Mouse (Mus musculus): ENCODE results near the gene Myo18a. TPM values are rescaled to one million over a fixed set of nuclear protein-coding genes. Genes with fewer than 3 reads are reported as not detected.
A peak's percentile ranks its signal among the peaks of the same experiment; 100 is the strongest.

Myo18a gene
- total RNA-seq, 2 experiments from 2014 or later = 21.5 to 69.7 TPM

- ATAC-seq (ENCODE audit: poor library complexity, severe bottlenecking) = no peak
Observed at GRCm38 (mm10) chr11:77860947-77861346, 97.9 kb downstream of the Myo18a start.

DNA sequence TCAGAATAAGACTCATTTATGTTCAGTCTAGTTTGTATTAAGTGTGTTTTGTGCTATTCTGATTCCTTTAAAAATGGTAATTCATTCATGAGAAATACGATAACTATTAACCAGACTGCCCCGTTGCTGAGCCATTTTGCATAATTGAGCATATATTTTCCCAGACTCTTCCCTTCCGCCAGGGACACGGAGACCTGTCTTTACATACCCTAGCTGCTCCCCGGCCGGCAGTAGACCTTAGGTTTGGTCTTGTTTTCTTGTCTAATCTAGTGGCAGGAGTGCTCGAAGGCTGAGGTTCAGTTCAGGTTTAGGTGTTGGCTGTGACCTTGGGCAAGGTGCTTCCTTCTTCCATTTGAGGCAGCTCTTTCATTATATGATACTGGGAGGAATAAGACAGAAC, 99.8 kb downstream of the Myo18a start:
- ATAC-seq (ENCODE audit: poor library complexity, severe bottlenecking) = no peak

DNA sequence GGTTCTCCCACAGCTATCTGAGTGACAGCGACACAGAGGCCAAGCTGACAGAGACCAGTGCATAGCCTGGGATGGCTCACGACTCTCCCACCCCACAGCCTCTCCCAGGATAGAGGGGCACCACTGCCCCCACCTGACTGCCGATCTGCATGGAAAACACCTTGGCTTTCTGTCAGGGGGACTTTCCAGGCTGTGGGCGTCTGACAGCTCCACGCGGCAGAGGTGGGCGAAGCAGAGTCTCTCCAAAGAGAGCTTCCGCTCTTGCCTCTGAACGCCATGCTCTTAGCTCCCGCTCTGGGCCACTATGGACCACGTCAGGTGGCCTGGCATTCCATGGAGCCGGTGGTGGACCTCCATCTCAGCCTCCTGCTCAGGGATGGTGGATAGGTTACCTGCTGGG, 101.7 kb downstream of the Myo18a start:
- ATAC-seq (ENCODE audit: poor library complexity, severe bottlenecking) = no peak

DNA sequence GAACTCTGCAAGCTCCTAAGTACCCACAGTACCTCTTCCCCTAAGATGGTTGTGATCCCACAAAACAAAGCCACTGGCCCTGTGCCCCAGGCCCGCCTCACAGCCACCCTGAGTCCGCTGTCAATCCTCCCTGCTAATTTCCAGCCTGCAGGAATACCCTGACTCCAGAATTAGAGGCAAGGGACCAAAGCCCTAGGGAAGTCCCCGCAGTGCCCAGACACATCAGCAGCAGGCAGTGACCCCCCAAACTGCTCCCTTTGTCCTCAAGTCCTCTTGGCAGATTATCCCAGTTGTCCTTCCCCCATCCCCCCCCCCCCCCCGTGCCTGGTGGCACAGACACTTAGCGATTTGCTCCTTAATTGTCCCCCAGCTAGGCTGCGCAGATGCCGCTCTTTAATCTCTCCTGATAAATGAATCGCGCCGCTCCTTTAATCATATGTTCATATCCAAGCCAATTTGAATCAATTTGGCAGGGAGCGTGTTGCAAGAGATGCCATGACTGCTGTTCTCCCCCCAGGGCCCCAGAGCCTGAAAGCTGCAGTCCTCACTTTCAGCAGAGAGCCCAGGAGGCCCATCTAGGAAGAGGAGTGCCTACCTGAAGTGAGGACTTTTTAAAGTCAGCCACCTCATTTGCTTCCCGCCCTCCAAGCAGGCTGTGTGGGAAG, 104.5 kb downstream of the Myo18a start:
- no peak for ATAC-seq (ENCODE audit: poor library complexity, severe bottlenecking)

DNA sequence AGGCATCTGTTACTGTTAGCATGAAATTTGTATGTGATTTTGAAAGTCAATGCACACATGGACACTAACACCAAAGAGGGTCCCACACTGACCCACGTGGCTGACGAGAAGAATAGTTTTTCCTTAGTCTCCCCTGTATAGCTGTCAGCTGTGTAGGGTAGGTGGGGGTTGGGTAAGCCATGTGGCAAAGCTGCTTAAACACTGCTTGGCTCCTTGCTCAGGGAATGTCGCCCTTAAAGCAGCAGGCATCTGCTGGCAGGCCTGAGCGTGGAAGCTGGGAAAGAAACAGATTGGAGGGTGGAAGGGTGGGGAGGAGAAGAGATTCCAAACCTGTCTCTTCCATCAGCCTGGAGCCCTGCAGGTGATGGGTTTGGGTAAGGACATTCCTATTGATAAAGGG, 108.4 kb downstream of the Myo18a start:
- no peak for ATAC-seq (ENCODE audit: poor library complexity, severe bottlenecking)

GRCm38 (mm10) chr11:77872236-77872635, 109.2 kb downstream of the Myo18a start:
- no peak for ATAC-seq (ENCODE audit: poor library complexity, severe bottlenecking)

DNA sequence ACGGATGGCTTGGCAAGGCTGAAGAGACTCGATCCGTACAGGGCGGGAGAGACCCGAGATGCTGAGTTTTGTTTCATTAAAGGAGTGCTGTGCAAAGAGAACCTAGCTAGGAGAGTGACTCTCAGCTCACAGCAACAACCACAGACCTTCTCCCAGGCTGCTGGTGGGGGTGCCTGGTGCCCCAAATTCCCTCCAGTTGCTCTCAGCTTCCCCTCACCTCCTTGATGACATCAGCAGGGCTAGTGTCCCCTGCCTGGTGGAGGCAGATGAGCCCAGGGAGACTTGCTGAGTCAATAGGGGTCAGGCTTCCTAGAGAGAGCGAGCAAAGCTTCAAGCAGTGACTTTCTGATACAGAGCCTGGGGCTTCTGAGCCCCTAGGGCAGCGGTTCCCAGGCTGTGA, 109.6 kb downstream of the Myo18a start:
- ATAC-seq (ENCODE audit: poor library complexity, severe bottlenecking) = no peak

GRCm38 (mm10) chr11:77873116-77873515, 110.1 kb downstream of the Myo18a start:
- ATAC-seq (ENCODE audit: poor library complexity, severe bottlenecking) = peak; percentile 38; the same call in 1 of the 2 replicates

- ATAC-seq (ENCODE audit: poor library complexity, severe bottlenecking) = no peak
Observed at GRCm38 (mm10) chr11:77874685-77875231, 111.7 kb downstream of the Myo18a start.

- no peak for ATAC-seq (ENCODE audit: poor library complexity, severe bottlenecking)
Observed at GRCm38 (mm10) chr11:77875269-77875668, 112.2 kb downstream of the Myo18a start.

DNA sequence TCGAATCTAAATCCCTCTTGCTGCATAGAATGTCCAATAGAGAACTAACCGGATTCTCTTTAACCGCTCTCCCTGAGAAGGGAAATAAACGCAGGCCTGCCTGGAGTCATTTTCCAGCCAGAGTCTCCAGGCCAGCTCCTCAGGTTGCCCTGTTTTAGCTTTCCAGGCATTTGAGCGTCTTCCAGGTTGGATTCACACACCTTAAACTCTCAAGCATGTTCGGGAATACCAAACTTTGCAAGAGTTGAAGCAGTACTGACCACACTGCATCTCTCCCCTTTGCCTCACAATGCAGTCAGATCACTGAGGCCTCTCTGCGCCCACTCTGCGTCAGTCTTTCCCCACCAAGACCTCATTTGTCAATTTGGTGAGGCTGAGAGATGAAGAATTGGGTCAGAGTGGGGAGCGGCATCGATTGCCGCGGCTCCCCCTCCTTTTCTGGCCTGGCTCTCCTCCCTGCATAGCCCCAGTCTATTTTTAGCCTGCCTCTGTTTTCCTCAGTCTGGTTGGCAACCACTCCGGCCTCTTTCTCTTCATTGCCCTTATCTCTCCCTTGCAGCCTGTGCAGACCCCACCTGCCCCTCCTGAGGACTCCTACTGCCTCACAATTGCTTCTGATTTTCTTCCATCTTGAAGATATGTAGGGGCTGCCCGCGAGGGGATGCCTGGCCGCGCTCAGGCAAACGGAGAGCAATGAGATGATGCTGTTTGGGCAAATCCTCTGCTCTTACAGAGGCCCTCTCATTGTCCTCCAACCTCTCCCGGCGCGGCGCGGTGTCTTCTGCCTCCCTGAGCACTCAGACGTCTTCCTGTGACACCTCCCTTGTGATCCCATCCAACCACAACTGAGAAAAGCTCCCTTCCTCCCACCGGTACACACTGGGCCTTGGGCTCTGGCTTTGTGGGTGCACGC, 113.1 kb downstream of the Myo18a start:
- no peak for ATAC-seq (ENCODE audit: poor library complexity, severe bottlenecking)

DNA sequence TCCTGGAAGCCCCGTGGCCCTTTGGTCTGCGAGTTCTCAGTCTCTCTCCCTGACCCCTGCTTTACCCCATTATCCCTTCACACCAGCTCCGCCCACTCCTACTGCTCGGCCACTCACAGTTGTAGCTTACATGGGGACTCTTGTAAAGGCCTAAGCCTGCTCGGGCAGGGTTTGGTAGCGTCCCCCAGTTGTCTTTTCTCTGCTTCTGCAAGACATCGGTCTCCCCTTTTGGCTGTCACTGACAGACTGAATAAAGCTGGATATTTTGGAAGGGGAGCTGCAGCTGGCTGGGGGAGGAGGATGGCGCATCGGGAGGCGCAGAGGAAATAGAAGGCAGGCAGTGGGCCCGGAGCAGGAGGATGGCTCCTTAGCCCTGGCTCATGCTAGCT, 113.7 kb downstream of the Myo18a start:
- no peak for ATAC-seq (ENCODE audit: poor library complexity, severe bottlenecking)

- no peak for ATAC-seq (ENCODE audit: poor library complexity, severe bottlenecking)
Observed at GRCm38 (mm10) chr11:77884524-77885245, 121.6 kb downstream of the Myo18a start.

GRCm38 (mm10) chr11:77885246-77885575, 122.2 kb downstream of the Myo18a start:
- no peak for ATAC-seq (ENCODE audit: poor library complexity, severe bottlenecking)

- ATAC-seq (ENCODE audit: poor library complexity, severe bottlenecking) = 0 out of 2 replicates have a peak, but pooled peaks have one; percentile 24
Observed at GRCm38 (mm10) chr11:77887373-77887960, 124.4 kb downstream of the Myo18a start.

DNA sequence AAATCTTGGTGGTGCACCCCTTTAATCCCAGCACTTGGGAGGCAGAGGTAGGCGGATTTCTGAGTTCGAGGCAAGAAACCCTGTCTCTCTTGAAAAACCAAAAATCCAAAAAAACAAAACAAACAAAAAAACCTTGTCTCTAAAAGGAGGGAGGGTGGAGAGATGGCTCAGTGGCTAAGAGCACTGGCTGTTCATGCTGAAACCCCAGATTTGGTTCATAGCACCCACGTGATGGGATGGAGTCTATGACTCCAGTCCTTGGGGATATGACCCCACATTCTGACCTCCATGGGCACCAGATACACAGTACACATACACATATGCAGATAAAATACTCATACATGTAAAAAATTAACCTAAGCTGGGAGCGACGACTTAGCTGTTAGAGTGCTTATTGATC, 125.8 kb downstream of the Myo18a start:
- no peak for ATAC-seq (ENCODE audit: poor library complexity, severe bottlenecking)

GRCm38 (mm10) chr11:77889484-77889883, 126.4 kb downstream of the Myo18a start:
- no peak for ATAC-seq (ENCODE audit: poor library complexity, severe bottlenecking)

GRCm38 (mm10) chr11:77890648-77891258, 127.7 kb downstream of the Myo18a start:
- ATAC-seq (ENCODE audit: poor library complexity, severe bottlenecking) = no peak

DNA sequence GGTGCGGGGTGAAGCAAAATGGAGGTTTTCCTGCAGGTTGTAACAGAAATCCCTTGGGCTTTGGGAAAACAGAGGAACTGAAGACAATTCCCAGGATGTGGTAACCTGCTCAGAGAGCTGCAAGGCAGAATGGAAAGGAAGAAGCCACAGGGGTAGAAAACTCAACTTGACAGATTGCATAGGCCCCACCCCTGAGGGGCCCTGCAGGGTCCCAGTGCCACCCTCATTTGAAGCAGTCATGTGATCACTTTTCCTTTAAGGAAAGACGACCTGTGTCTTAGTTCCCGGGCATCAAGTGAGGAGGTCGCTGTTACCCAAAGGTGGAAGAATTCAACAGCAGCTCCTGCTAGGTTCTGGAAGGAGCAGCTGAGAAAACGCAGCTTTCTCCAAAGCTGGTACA, 129.8 kb downstream of the Myo18a start:
- no peak for ATAC-seq (ENCODE audit: poor library complexity, severe bottlenecking)

- no peak for ATAC-seq (ENCODE audit: poor library complexity, severe bottlenecking)
Observed at GRCm38 (mm10) chr11:77893283-77893682, 130.2 kb downstream of the Myo18a start.

Data from megakaryocyte, adult 5-6 weeks (primary cell).